Mouse (Mus musculus) testis, adult 2 months (tissue): ENCODE data around the gene Ube2t.

Experiments used
- CTCF ChIP-seq: fragments of 200-500 bp; IDR thresholded peaks from 2 replicates; pipeline ENCODE4 v1.5.1; 2012; ENCODE audit warnings: low read depth, mild to moderate bottlenecking, inconsistent platforms, low read length, moderate library complexity; ENCODE audit not compliant: control insufficient read depth, insufficient read depth, insufficient replicate concordance
- POLR2A ChIP-seq: fragments of 200-500 bp; IDR thresholded peaks from 2 replicates; pipeline ENCODE4 v1.6.1; 2012; ENCODE audit warnings: low read depth, mild to moderate bottlenecking, inconsistent platforms, low read length, moderate library complexity; ENCODE audit not compliant: control insufficient read depth

- TF ChIP-seq CTCF = no peak
- TF ChIP-seq POLR2A = no peak
Observed at GRCm38 (mm10) chr1:134972920-134973319, 10.6 kb downstream of the Ube2t start.
